Mouse (Mus musculus) intestine, embryonic 16.5 days (tissue): Measurements from ENCODE around the gene Rccd1. TPM values are rescaled to one million over a fixed set of nuclear protein-coding genes. Genes with fewer than 3 reads are reported as not detected.

Source experiments
- ATAC-seq: fragments of 200-750 bp; cut with Nextera tagmentation; 2 replicates; pipeline ENCODE4 v1.8.0; 2017; ENCODE audit warnings: moderate TSS enrichment, moderate library complexity
- H3K27ac ChIP-seq: fragments of 300-500 bp; sonication (generic); 2 replicates; pipeline ENCODE4 v1.5.1; 2014; ENCODE audit warnings: mild to moderate bottlenecking, low read length
- H3K27me3 ChIP-seq: fragments of 300-500 bp; sonication (generic); replicated peaks from 2 replicates; pipeline ENCODE4 v1.6.1; 2014; ENCODE audit warnings: low read length, control low read depth, mixed read lengths; ENCODE audit not compliant: control insufficient read depth, insufficient read depth
- H3K36me3 ChIP-seq: fragments of 300-500 bp; sonication (generic); 2 replicates; pipeline ENCODE4 v1.6.1; 2014; ENCODE audit warnings: low read length, control low read depth; ENCODE audit not compliant: control insufficient read depth, insufficient read depth
- H3K4me1 ChIP-seq: fragments of 300-500 bp; sonication (generic); 2 replicates; pipeline ENCODE4 v1.6.1; 2014; ENCODE audit warnings: low read length, control low read depth, mixed read lengths; ENCODE audit not compliant: control insufficient read depth, insufficient read depth
- H3K4me2 ChIP-seq: fragments of 300-500 bp; sonication (generic); 2 replicates; pipeline ENCODE4 v1.6.1; 2014; ENCODE audit warnings: low read depth, low read length, control low read depth
- H3K4me3 ChIP-seq: fragments of 300-500 bp; sonication (generic); 2 replicates; pipeline ENCODE4 v1.5.1; 2014; ENCODE audit warnings: mild to moderate bottlenecking, low read length
- H3K9ac ChIP-seq: fragments of 300-500 bp; sonication (generic); 2 replicates; pipeline ENCODE4 v1.6.1; 2014; ENCODE audit warnings: low read depth, low read length
- H3K9me3 ChIP-seq: fragments of 300-500 bp; sonication (generic); 2 replicates; pipeline ENCODE4 v1.6.1; 2016; ENCODE audit warnings: low read length, control low read depth; ENCODE audit not compliant: control insufficient read depth
- WGBS: fragments of 180-500 bp; shearing (Covaris S2); extraction: QIAGEN DNeasy Blood & Tissue Kit; methylation state at CpG from one replicate; pipeline ENCODE4 v1.1.7; 2014; 5-methylcytosine and 5-hydroxymethylcytosine counted together
- polyA plus RNA-seq: library from polyadenylated mRNA; unstranded; fragments of >200 nt; fragmentation: Nextera tagmentation; extraction: Ambion mirVana; gene quantifications from 2 replicates; pipeline ENCODE4 v1.2.1, GENCODE M21; 2015

Gene Rccd1
- polyA plus RNA-seq, 1 experiment from 2014 or later, result 7.9 TPM

DNA sequence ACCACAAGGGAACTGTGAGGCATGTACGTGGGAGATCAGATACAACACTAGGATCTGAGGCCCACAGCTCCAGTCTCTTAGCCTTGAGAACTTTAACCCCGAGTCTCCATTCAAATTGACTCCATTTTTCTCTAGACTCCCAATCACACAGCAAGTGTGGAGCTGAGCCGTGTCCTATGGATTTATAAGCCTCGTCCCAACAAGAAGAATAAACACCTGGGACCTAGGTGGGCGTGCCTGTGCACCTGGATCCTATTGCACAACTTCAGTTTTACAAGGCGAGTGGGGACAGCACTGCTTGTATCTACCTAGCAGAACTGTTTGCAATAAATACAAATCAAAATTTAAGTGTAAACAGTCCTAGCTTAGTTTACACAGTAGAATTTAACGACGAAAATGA lies 918 bp downstream of the Rccd1 start:
- ATAC-seq, result 0 out of 2 replicates have a peak, but pooled peaks have one; percentile 17
- Histone ChIP-seq H3K27me3 (no peaks in the 10 kb centered on the region), H3K4me3 (peak overlapping the region; percentile 70), H3K9ac (peak overlapping the region; percentile 76), H3K4me2 (peak overlapping the region; percentile 78), H3K27ac (peak overlapping the region; percentile 92), H3K36me3 (0 out of 2 replicates have a peak, but pooled peaks cover 8% of the 10 kb centered on the region), H3K4me1 (peaks cover 13% of the 10 kb centered on the region), H3K9me3 (no peaks in the 10 kb centered on the region)
- WGBS, result 11% methylated on average over 8 of the region's 8 CpGs

- ATAC-seq, result no peak
- H3K27ac ChIP-seq, result no peak overlapping the region
- H3K4me3 ChIP-seq, result no peak overlapping the region
- peaks cover 11% of the 10 kb centered on the region; the same call in 1 of the 2 replicates for H3K36me3 ChIP-seq
- peaks cover 10% of the 10 kb centered on the region for H3K4me1 ChIP-seq
- H3K27me3 ChIP-seq, result no peaks in the 10 kb centered on the region
- WGBS, result 84% methylated on average over 19 of the region's 19 CpGs
- H3K9me3 ChIP-seq, result no peaks in the 10 kb centered on the region
- no peak overlapping the region for H3K9ac ChIP-seq
- no peak overlapping the region for H3K4me2 ChIP-seq
Observed at GRCm38 (mm10) chr7:80319846-80320496, 4.3 kb downstream of the Rccd1 start.

GRCm38 (mm10) chr7:80318670-80319069 lies 5.6 kb downstream of the Rccd1 start:
- H3K9me3 ChIP-seq, result no peaks in the 10 kb centered on the region
- H3K4me2 ChIP-seq, result no peak overlapping the region
- H3K27me3 ChIP-seq, result no peaks in the 10 kb centered on the region
- H3K36me3 ChIP-seq, result peaks cover 14% of the 10 kb centered on the region
- H3K27ac ChIP-seq, result no peak overlapping the region
- H3K4me3 ChIP-seq, result no peak overlapping the region
- no peak for ATAC-seq
- 90% methylated on average over 4 of the region's 4 CpGs for WGBS
- no peak overlapping the region for H3K9ac ChIP-seq
- H3K4me1 ChIP-seq, result peaks cover 9% of the 10 kb centered on the region

- H3K36me3 ChIP-seq, result peaks cover 22% of the 10 kb centered on the region
- H3K27me3 ChIP-seq, result no peaks in the 10 kb centered on the region
- 76% methylated on average over 1 of the region's 1 CpGs for WGBS
- no peaks in the 10 kb centered on the region for H3K4me1 ChIP-seq
- H3K4me2 ChIP-seq, result no peak overlapping the region
- H3K9ac ChIP-seq, result no peak overlapping the region
- H3K4me3 ChIP-seq, result no peak overlapping the region
- no peak overlapping the region for H3K27ac ChIP-seq
- ATAC-seq, result no peak
- no peaks in the 10 kb centered on the region for H3K9me3 ChIP-seq
Observed at GRCm38 (mm10) chr7:80317439-80318115, 6.7 kb downstream of the Rccd1 start.

GRCm38 (mm10) chr7:80315733-80316132 lies 8.5 kb downstream of the Rccd1 start:
- Histone ChIP-seq H3K4me2 (no peak overlapping the region), H3K27ac (no peak overlapping the region), H3K4me3 (no peak overlapping the region), H3K36me3 (peaks cover 29% of the 10 kb centered on the region), H3K27me3 (no peaks in the 10 kb centered on the region), H3K4me1 (no peaks in the 10 kb centered on the region), H3K9ac (no peak overlapping the region), H3K9me3 (no peaks in the 10 kb centered on the region)
- no peak for ATAC-seq
- 81% methylated on average over 2 of the region's 2 CpGs for WGBS

DNA sequence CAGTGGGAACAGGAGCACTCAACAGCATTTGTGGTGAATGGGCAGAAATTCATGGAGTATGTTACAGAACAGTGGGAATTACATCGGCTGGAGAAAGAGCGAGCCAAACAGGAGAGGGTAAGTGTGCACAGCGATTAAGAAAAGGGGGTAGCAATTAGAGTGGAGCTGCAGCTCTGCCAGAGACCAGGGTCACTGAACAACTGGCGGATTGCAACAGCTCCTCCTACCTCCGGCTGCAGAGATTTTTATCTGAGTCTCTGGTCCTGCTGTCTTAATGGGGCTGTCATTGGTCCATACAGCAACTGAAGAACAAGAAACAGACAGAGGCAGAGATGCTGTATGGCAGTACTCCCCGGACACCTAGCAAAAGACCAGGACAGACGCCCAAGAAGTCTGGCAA lies 13.5 kb downstream of the Rccd1 start:
- no peak for ATAC-seq
- Histone ChIP-seq H3K4me3 (no peak overlapping the region), H3K27me3 (no peaks in the 10 kb centered on the region), H3K9ac (no peak overlapping the region), H3K27ac (no peak overlapping the region), H3K4me2 (no peak overlapping the region), H3K9me3 (no peaks in the 10 kb centered on the region), H3K36me3 (peaks cover 25% of the 10 kb centered on the region), H3K4me1 (no peaks in the 10 kb centered on the region)
- WGBS, result 81% methylated on average over 7 of the region's 7 CpGs

DNA sequence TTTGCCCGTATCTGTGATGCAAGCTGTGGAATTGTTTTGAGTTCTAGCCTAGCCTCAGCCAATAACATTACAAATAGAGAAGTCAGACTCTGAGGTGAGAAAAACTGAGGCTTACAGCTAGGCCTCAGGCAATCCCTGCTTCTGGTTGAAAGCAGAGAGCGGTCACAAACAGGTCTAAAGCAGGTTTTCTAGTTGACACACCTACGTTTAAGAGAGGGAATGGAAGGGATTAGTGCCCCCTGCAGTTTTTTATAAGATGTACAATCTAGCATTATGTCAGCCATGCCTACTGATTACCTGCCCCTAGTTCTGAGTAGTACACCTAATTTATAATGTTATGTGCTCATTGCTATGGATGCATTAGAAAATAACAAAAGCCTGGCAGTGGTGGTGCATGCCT lies 16.5 kb downstream of the Rccd1 start:
- Histone ChIP-seq H3K36me3 (peaks cover 13% of the 10 kb centered on the region), H3K4me2 (no peak overlapping the region), H3K27ac (no peak overlapping the region), H3K9me3 (no peaks in the 10 kb centered on the region), H3K27me3 (no peaks in the 10 kb centered on the region), H3K4me3 (no peak overlapping the region), H3K9ac (no peak overlapping the region), H3K4me1 (no peaks in the 10 kb centered on the region)
- ATAC-seq, result no peak
- 78% methylated on average over 3 of the region's 3 CpGs for WGBS

DNA sequence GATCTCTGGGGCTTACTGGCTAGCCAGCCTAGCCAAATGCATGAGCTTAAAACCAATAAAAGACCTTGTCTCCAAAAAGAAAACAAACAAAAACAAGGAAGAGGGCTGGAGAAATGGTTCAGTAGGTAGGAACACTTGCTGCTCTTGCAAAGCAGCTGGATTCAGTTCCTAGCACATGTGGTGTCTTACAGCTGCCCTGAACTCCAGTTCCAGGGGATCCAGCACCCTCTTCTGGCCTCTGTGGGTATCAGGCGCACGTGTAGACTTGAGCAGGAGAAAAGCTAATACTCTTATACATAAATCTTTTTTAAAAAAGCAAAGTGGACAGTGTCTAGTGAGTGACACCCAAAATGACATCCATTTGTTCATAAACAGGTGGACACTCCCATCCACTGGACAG lies 22.7 kb downstream of the Rccd1 start:
- Histone ChIP-seq H3K4me1 (0 out of 2 replicates have a peak, but pooled peaks cover 10% of the 10 kb centered on the region), H3K36me3 (peaks cover 9% of the 10 kb centered on the region), H3K27ac (no peak overlapping the region), H3K27me3 (no peaks in the 10 kb centered on the region), H3K4me2 (no peak overlapping the region), H3K9me3 (no peaks in the 10 kb centered on the region), H3K4me3 (no peak overlapping the region), H3K9ac (no peak overlapping the region)
- 83% methylated on average over 2 of the region's 2 CpGs for WGBS
- no peak for ATAC-seq

- Histone ChIP-seq H3K27ac (no peak overlapping the region), H3K4me2 (no peak overlapping the region), H3K9ac (no peak overlapping the region), H3K4me3 (no peak overlapping the region), H3K4me1 (peaks cover 14% of the 10 kb centered on the region; the same call in 1 of the 2 replicates), H3K9me3 (no peaks in the 10 kb centered on the region), H3K27me3 (no peaks in the 10 kb centered on the region), H3K36me3 (peaks cover 9% of the 10 kb centered on the region)
- ATAC-seq, result no peak
- 77% methylated on average over 3 of the region's 3 CpGs for whole genome bisulfite sequencing
Observed at GRCm38 (mm10) chr7:80299568-80299967, 24.7 kb downstream of the Rccd1 start.
